Mouse (Mus musculus): Measurements from ENCODE around the gene Spaar. TPM values are rescaled to one million over a fixed set of nuclear protein-coding genes. Genes with fewer than 3 reads are reported as not detected.

Gene Spaar
- polyA plus RNA-seq, 2 experiments = 0.01 to 0.03 TPM

DNA sequence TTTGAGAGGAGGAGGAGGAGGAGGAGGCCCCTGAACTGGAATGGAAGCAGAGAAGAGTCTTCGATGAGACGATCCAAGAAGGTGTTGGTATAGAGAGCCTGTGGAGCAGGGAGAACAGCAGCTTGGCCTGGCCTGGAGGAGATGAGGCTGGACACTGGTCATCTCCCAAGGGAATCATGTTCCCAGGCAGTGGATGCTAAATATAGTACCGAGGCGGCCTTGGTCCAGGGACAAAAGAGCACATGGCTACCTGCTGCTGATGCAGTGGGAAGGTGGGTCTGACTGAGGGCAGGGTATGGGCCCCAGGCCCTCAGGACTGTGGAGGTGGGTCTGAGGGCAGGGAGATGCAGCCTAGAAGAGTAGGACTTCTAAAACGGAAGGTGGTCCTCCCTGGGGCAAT, 3.4 kb downstream of the Spaar start:
- ATAC-seq (ENCODE audit: insufficient read depth) (no peak), DNase-seq (ENCODE audit: low read depth in 3 of 3, low spot score in 3 of 3) (no peak)
- no peaks in the 10 kb centered on the region for H3K27me3 ChIP-seq (ENCODE audit: control insufficient read depth, insufficient read depth, low read length)
- H3K4me2 ChIP-seq (ENCODE audit: low read depth) = no peak overlapping the region
- no peaks in the 10 kb centered on the region for H3K9me3 ChIP-seq (ENCODE audit: control insufficient read depth, low read length)
- 68% methylated on average over 5 of the region's 5 CpGs for WGBS (ENCODE audit: insufficient replicate concordance)
- peaks cover 6 to 25% of the 10 kb centered on the region in 2 experiments; a peak in 3 of 4 replicates for H3K4me1 ChIP-seq (replicated peaks; ENCODE audit: control insufficient read depth in 2 of 2, insufficient read depth in 2 of 2, low read length in 1 of 2)
- no peak overlapping the region for H3K9ac ChIP-seq (replicated peaks)
- no peaks in the 10 kb centered on the region for H3K36me3 ChIP-seq (replicated peaks; ENCODE audit: control insufficient read depth, insufficient read depth, low read depth)
- TF ChIP-seq EP300 (IDR thresholded peaks at IDR 0.05; ENCODE audit: low read depth) (no peak), CTCF (IDR thresholded peaks at IDR 0.05; ENCODE audit: low read depth) (no peak)
- no peak overlapping the region for H3K4me3 ChIP-seq (ENCODE audit: insufficient read depth in 1 of 2, low read depth in 2 of 2, low read length in 2 of 2)
- no peak overlapping the region for H3K27ac ChIP-seq

DNA sequence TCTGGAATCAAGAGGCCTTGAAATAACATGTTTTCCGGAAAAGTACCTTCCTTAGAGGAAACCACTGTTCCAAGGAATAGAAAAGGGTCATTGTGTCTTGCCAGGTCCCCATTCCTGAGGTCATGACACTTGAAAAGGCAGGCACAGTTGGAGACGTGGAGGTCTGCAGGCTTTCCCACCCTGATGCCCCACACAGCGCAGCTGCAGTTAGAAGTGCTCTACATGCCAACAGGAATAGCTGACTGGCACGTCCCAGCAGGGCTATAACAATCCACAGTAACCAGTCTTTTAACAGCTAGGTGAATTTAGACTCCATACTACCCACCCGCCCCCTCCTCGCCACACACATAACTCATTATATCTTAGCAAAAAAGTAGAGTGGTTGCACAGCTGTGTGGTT, 7.3 kb downstream of the Spaar start:
- no peak overlapping the region for H3K4me3 ChIP-seq (ENCODE audit: insufficient read depth in 1 of 2, low read depth in 2 of 2, low read length in 2 of 2)
- H3K9me3 ChIP-seq (ENCODE audit: control insufficient read depth, low read length) = no peaks in the 10 kb centered on the region
- TF ChIP-seq CTCF (IDR thresholded peaks at IDR 0.05; ENCODE audit: low read depth) = no peak
- no peak for TF ChIP-seq EP300 (IDR thresholded peaks at IDR 0.05; ENCODE audit: low read depth)
- no peak overlapping the region for H3K9ac ChIP-seq (replicated peaks)
- 56% methylated on average over 6 of the region's 6 CpGs for WGBS (ENCODE audit: insufficient replicate concordance)
- DNase-seq (ENCODE audit: low read depth in 3 of 3, low spot score in 3 of 3) = no peak
- H3K27ac ChIP-seq = no peak overlapping the region
- no peaks in the 10 kb centered on the region for H3K4me1 ChIP-seq (replicated peaks; ENCODE audit: control insufficient read depth in 2 of 2, insufficient read depth in 2 of 2, low read length in 1 of 2)
- no peaks in the 10 kb centered on the region for H3K36me3 ChIP-seq (replicated peaks; ENCODE audit: control insufficient read depth, insufficient read depth, low read depth)
- no peaks in the 10 kb centered on the region for H3K27me3 ChIP-seq (ENCODE audit: control insufficient read depth, insufficient read depth, low read length)
- H3K4me2 ChIP-seq (ENCODE audit: low read depth) = no peak overlapping the region
- no peak for ATAC-seq (ENCODE audit: insufficient read depth)

DNA sequence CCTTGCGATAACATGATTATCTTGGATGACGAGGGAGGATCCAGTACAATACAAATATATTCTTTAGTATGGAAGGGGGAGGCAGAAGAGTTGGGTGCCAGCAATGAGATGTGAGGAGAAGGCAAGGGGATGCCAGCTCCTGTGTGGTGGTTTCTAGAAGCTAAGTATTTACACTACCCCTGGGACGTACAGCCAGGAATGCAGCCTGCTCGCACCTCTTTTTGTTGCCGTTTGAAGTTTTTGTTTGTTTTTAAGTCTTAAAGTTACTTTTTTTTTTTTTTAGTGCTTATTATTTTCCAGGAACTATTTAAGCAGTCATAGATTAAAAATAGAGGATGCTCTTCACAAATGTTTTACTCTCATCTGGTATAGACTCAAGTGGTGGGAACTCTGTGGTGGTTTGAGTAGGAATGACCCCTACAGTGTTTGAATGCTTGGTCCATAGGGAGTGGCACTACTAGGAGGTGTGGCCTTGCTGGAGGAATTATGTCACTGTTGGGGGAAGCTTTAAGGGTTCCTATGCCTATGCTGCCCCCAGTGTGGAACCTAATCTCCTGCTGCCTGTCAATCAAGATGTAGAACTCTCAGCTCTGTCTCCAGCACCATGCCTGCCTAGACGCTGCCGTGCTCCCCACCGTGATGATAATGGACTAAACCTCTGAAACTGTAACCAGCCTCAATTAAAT, 9.3 kb downstream of the Spaar start:
- H3K9ac ChIP-seq (replicated peaks) = no peak overlapping the region
- TF ChIP-seq CTCF (IDR thresholded peaks at IDR 0.05; ENCODE audit: low read depth) = no peak
- TF ChIP-seq EP300 (IDR thresholded peaks at IDR 0.05; ENCODE audit: low read depth) = no peak
- no peak overlapping the region for H3K4me3 ChIP-seq (ENCODE audit: insufficient read depth in 1 of 2, low read depth in 2 of 2, low read length in 2 of 2)
- H3K27ac ChIP-seq = no peak overlapping the region
- H3K4me2 ChIP-seq (ENCODE audit: low read depth) = no peak overlapping the region
- no peaks in the 10 kb centered on the region for H3K9me3 ChIP-seq (ENCODE audit: control insufficient read depth, low read length)
- DNase-seq (ENCODE audit: low read depth in 3 of 3, low spot score in 3 of 3) (no peak), ATAC-seq (ENCODE audit: insufficient read depth) (no peak)
- no peaks in the 10 kb centered on the region for H3K4me1 ChIP-seq (replicated peaks; ENCODE audit: control insufficient read depth in 2 of 2, insufficient read depth in 2 of 2, low read length in 1 of 2)
- no peaks in the 10 kb centered on the region for H3K27me3 ChIP-seq (ENCODE audit: control insufficient read depth, insufficient read depth, low read length)
- 57% methylated on average over 8 of the region's 8 CpGs for WGBS (ENCODE audit: insufficient replicate concordance)
- H3K36me3 ChIP-seq (replicated peaks; ENCODE audit: control insufficient read depth, insufficient read depth, low read depth) = no peaks in the 10 kb centered on the region

DNA sequence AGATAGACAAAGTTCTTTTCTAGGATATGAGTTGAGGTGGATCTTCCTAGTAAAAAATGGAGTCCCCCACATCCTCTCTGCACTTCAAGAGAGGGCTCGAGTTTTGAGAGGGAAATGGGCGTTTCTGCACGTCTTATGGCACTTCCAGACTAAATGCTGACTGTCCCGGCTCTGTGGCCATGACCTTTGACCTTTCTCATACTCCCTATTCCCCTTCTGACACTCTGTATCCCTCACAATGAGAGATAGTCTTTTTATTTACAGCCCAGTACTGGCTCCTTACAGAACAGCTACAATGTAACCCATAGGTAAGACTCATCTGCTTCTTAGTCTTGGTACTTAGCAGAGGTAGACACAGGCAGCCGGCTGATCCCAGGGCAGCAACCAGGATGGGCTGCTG, 11.7 kb downstream of the Spaar start:
- WGBS (ENCODE audit: insufficient replicate concordance) = 39% methylated on average over 5 of the region's 5 CpGs
- Histone ChIP-seq H3K4me3 (ENCODE audit: insufficient read depth in 1 of 2, low read depth in 2 of 2, low read length in 2 of 2) (no peak overlapping the region), H3K9ac (replicated peaks) (no peak overlapping the region), H3K4me1 (replicated peaks; ENCODE audit: control insufficient read depth in 2 of 2, insufficient read depth in 2 of 2, low read length in 1 of 2) (no peaks in the 10 kb centered on the region), H3K4me2 (ENCODE audit: low read depth) (no peak overlapping the region), H3K9me3 (ENCODE audit: control insufficient read depth, low read length) (no peaks in the 10 kb centered on the region), H3K27ac (no peak overlapping the region), H3K36me3 (replicated peaks; ENCODE audit: control insufficient read depth, insufficient read depth, low read depth) (no peaks in the 10 kb centered on the region), H3K27me3 (ENCODE audit: control insufficient read depth, insufficient read depth, low read length) (no peaks in the 10 kb centered on the region)
- DNase-seq (ENCODE audit: low read depth in 3 of 3, low spot score in 3 of 3) (no peak), ATAC-seq (ENCODE audit: insufficient read depth) (no peak)
- TF ChIP-seq EP300 (IDR thresholded peaks at IDR 0.05; ENCODE audit: low read depth) = no peak
- TF ChIP-seq CTCF (IDR thresholded peaks at IDR 0.05; ENCODE audit: low read depth) = no peak

DNA sequence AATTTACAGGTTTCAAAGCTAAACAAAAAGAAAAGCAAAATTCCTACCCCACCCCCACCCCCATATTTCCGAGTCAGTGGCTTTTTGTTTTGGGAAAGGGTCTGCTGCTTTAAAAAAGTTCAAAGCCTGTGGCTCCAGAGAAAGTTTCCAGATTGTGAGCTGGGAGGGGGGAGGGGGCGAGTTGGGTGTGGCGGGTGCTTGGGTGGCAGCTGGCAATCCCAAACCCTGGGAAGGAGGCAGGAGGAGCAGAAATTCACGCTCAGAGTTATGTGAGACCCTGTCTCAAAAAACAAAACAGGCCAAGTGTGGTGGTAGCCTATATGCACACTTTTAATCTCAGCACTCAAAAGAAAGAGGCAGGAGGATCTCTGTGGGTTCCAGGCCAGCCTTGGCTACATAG, 12.8 kb downstream of the Spaar start:
- ATAC-seq (ENCODE audit: insufficient read depth) = no peak
- H3K27me3 ChIP-seq (ENCODE audit: control insufficient read depth, insufficient read depth, low read length) = no peaks in the 10 kb centered on the region
- no peak overlapping the region for H3K9ac ChIP-seq (replicated peaks)
- H3K27ac ChIP-seq = no peak overlapping the region
- TF ChIP-seq EP300 (IDR thresholded peaks at IDR 0.05; ENCODE audit: low read depth) = no peak
- TF ChIP-seq CTCF (IDR thresholded peaks at IDR 0.05; ENCODE audit: low read depth) = no peak
- DNase-seq (ENCODE audit: low read depth in 3 of 3, low spot score in 3 of 3) = no peak
- no peak overlapping the region for H3K4me3 ChIP-seq (ENCODE audit: insufficient read depth in 1 of 2, low read depth in 2 of 2, low read length in 2 of 2)
- H3K4me2 ChIP-seq (ENCODE audit: low read depth) = no peak overlapping the region
- H3K4me1 ChIP-seq (replicated peaks; ENCODE audit: control insufficient read depth in 2 of 2, insufficient read depth in 2 of 2, low read length in 1 of 2) = no peaks in the 10 kb centered on the region; a peak in 1 of 4 replicates
- WGBS (ENCODE audit: insufficient replicate concordance) = 34% methylated on average over 4 of the region's 4 CpGs
- no peaks in the 10 kb centered on the region for H3K36me3 ChIP-seq (replicated peaks; ENCODE audit: control insufficient read depth, insufficient read depth, low read depth)
- no peaks in the 10 kb centered on the region for H3K9me3 ChIP-seq (ENCODE audit: control insufficient read depth, low read length)
